Mouse (Mus musculus) testis, adult 2 months (tissue): Measurements from ENCODE around the gene March9. TPM values are rescaled to one million over a fixed set of nuclear protein-coding genes. Genes with fewer than 3 reads are reported as not detected.

Experiments
- H3K27ac ChIP-seq: fragments of 200-500 bp; 2 replicates; pipeline ENCODE4 v1.5.1; 2012; ENCODE audit warnings: low read depth, low read length; ENCODE audit not compliant: control insufficient read depth, insufficient read depth
- H3K27me3 ChIP-seq: fragments of 200-500 bp; 2 replicates; pipeline ENCODE4 v1.6.1; 2012; ENCODE audit warnings: mild to moderate bottlenecking, low read length, moderate library complexity; ENCODE audit not compliant: control insufficient read depth, insufficient read depth
- H3K36me3 ChIP-seq: fragments of 200-500 bp; 2 replicates; pipeline ENCODE4 v1.6.1; 2012; ENCODE audit warnings: mild to moderate bottlenecking, low read length; ENCODE audit not compliant: control insufficient read depth, insufficient read depth
- H3K4me1 ChIP-seq: fragments of 200-500 bp; 2 replicates; pipeline ENCODE4 v1.6.1; 2012; ENCODE audit warnings: low read length; ENCODE audit not compliant: control insufficient read depth, insufficient read depth
- H3K4me3 ChIP-seq: fragments of 200-500 bp; 2 replicates; pipeline ENCODE4 v1.5.1; 2012; ENCODE audit warnings: low read depth, mild to moderate bottlenecking, low read length, moderate library complexity, mixed read lengths; ENCODE audit not compliant: control insufficient read depth
- CTCF ChIP-seq: fragments of 200-500 bp; IDR thresholded peaks from 2 replicates; pipeline ENCODE4 v1.5.1; 2012; ENCODE audit warnings: low read depth, mild to moderate bottlenecking, inconsistent platforms, low read length, moderate library complexity; ENCODE audit not compliant: control insufficient read depth, insufficient read depth, insufficient replicate concordance
- POLR2A ChIP-seq: fragments of 200-500 bp; IDR thresholded peaks from 2 replicates; pipeline ENCODE4 v1.6.1; 2012; ENCODE audit warnings: low read depth, mild to moderate bottlenecking, inconsistent platforms, low read length, moderate library complexity; ENCODE audit not compliant: control insufficient read depth
- polyA plus RNA-seq: library from polyadenylated mRNA; depleted of rRNA; stranded (reverse); fragments of >200 nt; gene quantifications from 2 replicates; pipeline ENCODE4 v1.2.3, GENCODE M21; 2012

March9 gene
- polyA plus RNA-seq, 1 experiment: 2.1 TPM

GRCm38 (mm10) chr10:127059174-127059967, 613 bp downstream of the March9 start:
- H3K27ac ChIP-seq: no peak overlapping the region

GRCm38 (mm10) chr10:127058708-127059107, 1.3 kb downstream of the March9 start:
- no peak overlapping the region for H3K4me3 ChIP-seq
- H3K4me1 ChIP-seq: peaks cover 12% of the 10 kb centered on the region
- H3K27ac ChIP-seq: no peak overlapping the region
- H3K27me3 ChIP-seq: no peaks in the 10 kb centered on the region
- TF ChIP-seq CTCF (no peak), POLR2A (no peak)
- no peaks in the 10 kb centered on the region for H3K36me3 ChIP-seq

More at GRCm38 (mm10) chr10:127059174-127059967, 613 bp downstream of the March9 start:
- Histone ChIP-seq H3K36me3 (no peaks in the 10 kb centered on the region), H3K4me1 (peaks cover 19% of the 10 kb centered on the region), H3K27me3 (no peaks in the 10 kb centered on the region), H3K4me3 (peak overlapping the region; percentile 78)
- no peak for TF ChIP-seq CTCF
- no peak for TF ChIP-seq POLR2A

GRCm38 (mm10) chr10:127058161-127058560, 1.8 kb downstream of the March9 start:
- peak; percentile 94; the same call in 1 of the 2 replicates for TF ChIP-seq CTCF
- no peak for TF ChIP-seq POLR2A
- H3K27me3 ChIP-seq: no peaks in the 10 kb centered on the region
- no peak overlapping the region for H3K4me3 ChIP-seq
- no peak overlapping the region for H3K27ac ChIP-seq
- peaks cover 12% of the 10 kb centered on the region for H3K4me1 ChIP-seq
- H3K36me3 ChIP-seq: no peaks in the 10 kb centered on the region

DNA sequence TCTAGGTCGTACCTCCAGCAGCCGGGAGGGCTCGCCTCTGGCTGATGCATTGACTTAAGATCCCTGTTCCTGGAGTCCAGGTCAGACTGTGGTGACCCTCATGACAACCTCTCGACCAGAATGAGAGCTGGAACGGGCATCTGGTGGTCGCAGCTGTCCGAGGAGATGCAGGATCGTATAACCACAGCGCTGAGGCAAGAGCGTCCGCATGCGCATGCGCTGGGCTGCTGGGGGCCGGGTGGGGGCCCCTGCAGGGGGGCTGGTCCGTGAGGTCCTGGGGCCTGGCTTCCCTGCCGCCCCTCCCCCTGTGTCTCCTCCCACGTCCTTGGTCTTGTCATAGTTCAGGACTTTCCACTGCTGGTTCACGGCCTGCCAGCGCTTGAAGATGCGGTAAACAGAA, 3.5 kb downstream of the March9 start:
- H3K36me3 ChIP-seq: no peaks in the 10 kb centered on the region
- H3K4me1 ChIP-seq: peaks cover 10% of the 10 kb centered on the region
- H3K27me3 ChIP-seq: no peaks in the 10 kb centered on the region
- H3K27ac ChIP-seq: no peak overlapping the region
- TF ChIP-seq CTCF (no peak), POLR2A (no peak)
- no peak overlapping the region for H3K4me3 ChIP-seq

- peaks cover 8% of the 10 kb centered on the region for H3K4me1 ChIP-seq
- no peak overlapping the region for H3K4me3 ChIP-seq
- no peaks in the 10 kb centered on the region for H3K36me3 ChIP-seq
- no peak overlapping the region for H3K27ac ChIP-seq
- no peaks in the 10 kb centered on the region for H3K27me3 ChIP-seq
- TF ChIP-seq POLR2A: no peak
- TF ChIP-seq CTCF: no peak
Observed at GRCm38 (mm10) chr10:127055406-127055805, 4.6 kb downstream of the March9 start.

DNA sequence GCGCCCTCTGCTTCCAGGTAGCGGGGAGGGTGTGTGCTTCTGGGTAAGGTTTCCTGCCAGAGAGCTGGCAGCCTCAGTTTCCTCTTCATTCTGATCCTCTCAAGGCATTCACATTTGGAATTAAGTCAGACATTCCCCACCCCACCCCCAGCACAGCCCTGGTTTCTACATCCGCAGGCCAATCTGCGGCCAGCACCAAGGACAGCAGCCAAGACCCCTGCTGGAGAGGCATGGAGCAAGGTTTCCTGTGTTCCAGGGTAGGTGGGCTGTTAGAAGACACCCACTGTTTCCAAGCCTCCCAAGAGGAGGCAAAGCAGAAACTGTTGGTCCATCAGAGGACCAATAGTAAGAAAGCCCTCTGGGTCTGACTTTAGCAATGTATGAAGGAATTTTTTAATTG, 5.3 kb downstream of the March9 start:
- peaks cover 8% of the 10 kb centered on the region for H3K4me1 ChIP-seq
- TF ChIP-seq POLR2A (no peak), CTCF (no peak)
- no peaks in the 10 kb centered on the region for H3K36me3 ChIP-seq
- H3K27ac ChIP-seq: no peak overlapping the region
- H3K4me3 ChIP-seq: no peak overlapping the region
- no peaks in the 10 kb centered on the region for H3K27me3 ChIP-seq

DNA sequence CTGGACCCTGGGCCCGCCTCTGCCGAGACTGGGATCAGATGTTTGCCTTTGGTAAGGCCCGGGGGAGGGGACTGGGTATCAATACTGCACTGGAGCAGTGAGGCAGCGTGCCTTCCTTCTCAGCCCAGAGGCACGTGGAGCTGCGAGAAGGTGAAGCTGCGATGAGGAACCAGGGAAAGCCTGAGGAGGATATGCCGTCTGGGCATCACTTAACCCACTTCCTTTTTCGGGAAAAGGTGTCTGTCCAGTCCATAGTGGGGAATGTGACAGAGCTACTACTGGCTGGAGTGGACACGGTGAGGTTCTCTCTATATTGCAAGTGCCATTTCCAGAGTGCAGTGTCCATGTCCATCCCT, 9.9 kb downstream of the March9 start:
- H3K36me3 ChIP-seq: no peaks in the 10 kb centered on the region
- TF ChIP-seq POLR2A (no peak), CTCF (no peak)
- no peak overlapping the region for H3K4me3 ChIP-seq
- peaks cover 11% of the 10 kb centered on the region for H3K4me1 ChIP-seq
- H3K27me3 ChIP-seq: no peaks in the 10 kb centered on the region
- no peak overlapping the region for H3K27ac ChIP-seq
